Mouse (Mus musculus): ENCODE measurements around the gene Magi2. TPM values are rescaled to one million over a fixed set of nuclear protein-coding genes. Genes with fewer than 3 reads are reported as not detected.

The Magi2 gene
- polyA plus RNA-seq, 1 experiment, result 1.6 TPM

DNA sequence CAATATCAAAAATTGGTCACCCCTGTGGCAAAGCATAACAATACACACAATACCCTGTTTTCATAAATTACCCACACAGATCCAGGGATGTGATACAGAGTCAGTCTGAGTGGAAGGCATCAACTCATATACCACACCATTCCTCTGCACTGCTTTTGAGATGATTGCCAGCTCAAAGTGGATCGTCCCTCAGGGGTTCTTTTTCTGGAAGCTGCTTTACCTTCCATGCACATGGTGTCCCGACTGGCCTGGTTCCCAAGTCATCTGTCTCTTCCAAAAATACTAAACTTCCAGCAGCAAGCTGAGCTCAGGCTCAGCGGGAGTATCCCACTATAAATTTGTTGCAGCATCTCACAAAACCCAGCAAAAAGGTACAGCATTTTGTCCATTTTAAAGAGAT lies 882.7 kb downstream of the Magi2 start:
- Histone ChIP-seq H3K27ac (ENCODE audit: control insufficient read depth, insufficient read depth, low read length) (no peak overlapping the region), H3K36me3 (ENCODE audit: control insufficient read depth, insufficient read depth, low read length) (no peaks in the 10 kb centered on the region), H3K4me1 (replicated peaks; ENCODE audit: control insufficient read depth, insufficient read depth, low read length) (no peaks in the 10 kb centered on the region), H3K27me3 (ENCODE audit: control insufficient read depth, insufficient read depth, low read length) (no peaks in the 10 kb centered on the region), H3K4me3 (ENCODE audit: control insufficient read depth, insufficient read depth, low read length) (no peak overlapping the region)
- DNase-seq, result no peak
- 96% methylated on average over 3 of the region's 3 CpGs for WGBS
- TF ChIP-seq POLR2A (IDR thresholded peaks at IDR 0.05; ENCODE audit: control insufficient read depth, extremely low read depth, insufficient read depth, low read length, poor library complexity) (no peak), CTCF (IDR thresholded peaks at IDR 0.05; ENCODE audit: borderline replicate concordance, control insufficient read depth, extremely low read depth, insufficient read depth, low read length, poor library complexity) (no peak)

GRCm38 (mm10) chr5:20117156-20117555 lies 890.3 kb downstream of the Magi2 start:
- no peak overlapping the region for H3K27ac ChIP-seq (ENCODE audit: control insufficient read depth, insufficient read depth, low read length)
- WGBS, result 83% methylated on average over 3 of the region's 3 CpGs
- H3K4me1 ChIP-seq (replicated peaks; ENCODE audit: control insufficient read depth, insufficient read depth, low read length), result no peaks in the 10 kb centered on the region
- TF ChIP-seq POLR2A (IDR thresholded peaks at IDR 0.05; ENCODE audit: control insufficient read depth, extremely low read depth, insufficient read depth, low read length, poor library complexity), result no peak
- TF ChIP-seq CTCF (IDR thresholded peaks at IDR 0.05; ENCODE audit: borderline replicate concordance, control insufficient read depth, extremely low read depth, insufficient read depth, low read length, poor library complexity), result no peak
- no peaks in the 10 kb centered on the region for H3K27me3 ChIP-seq (ENCODE audit: control insufficient read depth, insufficient read depth, low read length)
- no peak overlapping the region for H3K4me3 ChIP-seq (ENCODE audit: control insufficient read depth, insufficient read depth, low read length)
- no peaks in the 10 kb centered on the region for H3K36me3 ChIP-seq (ENCODE audit: control insufficient read depth, insufficient read depth, low read length)
- DNase-seq, result no peak

GRCm38 (mm10) chr5:20140235-20140634 lies 913.4 kb downstream of the Magi2 start:
- Histone ChIP-seq H3K27me3 (ENCODE audit: control insufficient read depth, insufficient read depth, low read length) (no peaks in the 10 kb centered on the region), H3K4me3 (ENCODE audit: control insufficient read depth, insufficient read depth, low read length) (no peak overlapping the region), H3K4me1 (replicated peaks; ENCODE audit: control insufficient read depth, insufficient read depth, low read length) (no peaks in the 10 kb centered on the region), H3K27ac (ENCODE audit: control insufficient read depth, insufficient read depth, low read length) (no peak overlapping the region), H3K36me3 (ENCODE audit: control insufficient read depth, insufficient read depth, low read length) (no peaks in the 10 kb centered on the region)
- TF ChIP-seq POLR2A (IDR thresholded peaks at IDR 0.05; ENCODE audit: control insufficient read depth, extremely low read depth, insufficient read depth, low read length, poor library complexity) (no peak), CTCF (IDR thresholded peaks at IDR 0.05; ENCODE audit: borderline replicate concordance, control insufficient read depth, extremely low read depth, insufficient read depth, low read length, poor library complexity) (no peak)
- WGBS, result 94% methylated on average over 2 of the region's 2 CpGs
- DNase-seq, result no peak

GRCm38 (mm10) chr5:20140662-20141444 lies 914.0 kb downstream of the Magi2 start:
- no peak overlapping the region for H3K27ac ChIP-seq (ENCODE audit: control insufficient read depth, insufficient read depth, low read length)
- H3K4me3 ChIP-seq (ENCODE audit: control insufficient read depth, insufficient read depth, low read length), result no peak overlapping the region
- no peak for DNase-seq
- 86% methylated on average over 10 of the region's 10 CpGs for WGBS
- no peaks in the 10 kb centered on the region for H3K36me3 ChIP-seq (ENCODE audit: control insufficient read depth, insufficient read depth, low read length)
- no peak for TF ChIP-seq POLR2A (IDR thresholded peaks at IDR 0.05; ENCODE audit: control insufficient read depth, extremely low read depth, insufficient read depth, low read length, poor library complexity)
- no peak for TF ChIP-seq CTCF (IDR thresholded peaks at IDR 0.05; ENCODE audit: borderline replicate concordance, control insufficient read depth, extremely low read depth, insufficient read depth, low read length, poor library complexity)
- no peaks in the 10 kb centered on the region for H3K27me3 ChIP-seq (ENCODE audit: control insufficient read depth, insufficient read depth, low read length)
- H3K4me1 ChIP-seq (replicated peaks; ENCODE audit: control insufficient read depth, insufficient read depth, low read length), result no peaks in the 10 kb centered on the region

GRCm38 (mm10) chr5:20153359-20154125 lies 926.7 kb downstream of the Magi2 start:
- H3K4me3 ChIP-seq (ENCODE audit: control insufficient read depth, insufficient read depth, low read length), result no peak overlapping the region

DNA sequence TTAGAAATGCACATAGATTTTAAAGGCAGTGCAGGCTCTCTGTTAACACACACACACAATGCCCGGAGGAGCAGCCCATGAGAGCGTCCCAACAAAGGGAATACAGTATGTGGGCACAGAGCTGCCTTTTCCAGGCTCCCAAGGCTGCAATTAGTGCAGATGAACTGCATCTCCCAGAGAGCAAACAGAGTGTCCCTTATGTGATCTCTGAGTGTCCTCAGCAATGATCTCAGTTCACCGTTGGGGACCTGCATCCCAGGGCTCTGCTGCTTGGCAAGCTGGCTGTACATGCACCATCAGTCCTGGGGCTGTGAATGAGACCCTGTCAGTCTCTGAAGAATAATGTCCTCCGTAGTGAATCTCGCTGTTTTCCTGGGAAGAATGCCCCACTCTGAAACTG lies 969.9 kb downstream of the Magi2 start:
- no peak for DNase-seq
- H3K4me1 ChIP-seq (replicated peaks; ENCODE audit: control insufficient read depth, insufficient read depth, low read length), result no peaks in the 10 kb centered on the region
- WGBS, result 61% methylated on average over 5 of the region's 5 CpGs
- H3K27me3 ChIP-seq (ENCODE audit: control insufficient read depth, insufficient read depth, low read length), result no peaks in the 10 kb centered on the region
- no peak for TF ChIP-seq CTCF (IDR thresholded peaks at IDR 0.05; ENCODE audit: borderline replicate concordance, control insufficient read depth, extremely low read depth, insufficient read depth, low read length, poor library complexity)
- TF ChIP-seq POLR2A (IDR thresholded peaks at IDR 0.05; ENCODE audit: control insufficient read depth, extremely low read depth, insufficient read depth, low read length, poor library complexity), result no peak
- no peak overlapping the region for H3K4me3 ChIP-seq (ENCODE audit: control insufficient read depth, insufficient read depth, low read length)
- no peak overlapping the region for H3K27ac ChIP-seq (ENCODE audit: control insufficient read depth, insufficient read depth, low read length)
- no peaks in the 10 kb centered on the region for H3K36me3 ChIP-seq (ENCODE audit: control insufficient read depth, insufficient read depth, low read length)

More at GRCm38 (mm10) chr5:20153359-20154125, 926.7 kb downstream of the Magi2 start:
- WGBS, result 69% methylated on average over 3 of the region's 3 CpGs
- H3K4me1 ChIP-seq (replicated peaks; ENCODE audit: control insufficient read depth, insufficient read depth, low read length), result no peaks in the 10 kb centered on the region
- TF ChIP-seq POLR2A (IDR thresholded peaks at IDR 0.05; ENCODE audit: control insufficient read depth, extremely low read depth, insufficient read depth, low read length, poor library complexity) (no peak), CTCF (IDR thresholded peaks at IDR 0.05; ENCODE audit: borderline replicate concordance, control insufficient read depth, extremely low read depth, insufficient read depth, low read length, poor library complexity) (no peak)
- no peaks in the 10 kb centered on the region for H3K27me3 ChIP-seq (ENCODE audit: control insufficient read depth, insufficient read depth, low read length)
- no peak overlapping the region for H3K27ac ChIP-seq (ENCODE audit: control insufficient read depth, insufficient read depth, low read length)
- H3K36me3 ChIP-seq (ENCODE audit: control insufficient read depth, insufficient read depth, low read length), result no peaks in the 10 kb centered on the region
- DNase-seq, result no peak

Measured in thymus, adult 2 months (tissue).